Mouse (Mus musculus): ENCODE measurements around the gene Tmem92. TPM values are rescaled to one million over a fixed set of nuclear protein-coding genes. Genes with fewer than 3 reads are reported as not detected.

The Tmem92 gene
- total RNA-seq, 2 experiments from 2014 or later: not detected

- no peak for DNase-seq
Measured at GRCm38 (mm10) chr11:94728545-94728944, 54.0 kb downstream of the Tmem92 start.

DNA sequence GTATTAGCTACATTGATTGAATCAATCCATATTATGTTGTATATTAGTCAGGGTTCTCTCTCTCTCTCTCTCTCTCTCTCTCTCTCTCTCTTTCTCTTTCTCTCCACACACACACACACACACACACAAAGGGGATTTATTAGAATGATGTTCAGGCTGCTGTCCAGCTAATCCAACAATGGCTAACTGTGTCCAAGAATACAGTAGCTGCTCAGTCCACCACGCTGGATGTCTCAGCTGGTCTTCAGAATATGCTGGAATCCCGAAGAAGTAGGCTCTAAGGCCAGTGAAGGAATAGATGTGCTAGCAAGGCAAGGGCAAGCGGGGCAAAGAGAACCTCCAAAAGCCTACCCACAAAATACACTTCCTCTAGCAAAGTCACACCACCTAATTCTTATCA lies 55.2 kb downstream of the Tmem92 start:
- no peak for DNase-seq

Other genes with a start within 250 kb of the Tmem92 start
- gene Rsad1, start 233.4 kb downstream of the Tmem92 start, total RNA-seq (2021): 1 to 10 TPM; 2.6 to 4.1 TPM
- 10 to 100 TPM in 1 of 2 experiments, 1 to 10 TPM in 1; 5.4 to 17.5 TPM for gene Chad, start 217.7 kb downstream of the Tmem92 start, total RNA-seq (2021)
- gene Acsf2, start 180.8 kb downstream of the Tmem92 start, total RNA-seq (2021): 1 to 10 TPM; 1.6 to 3.3 TPM
- 10 to 100 TPM; 32.5 to 34.9 TPM for gene Lrrc59, start 152.9 kb downstream of the Tmem92 start, total RNA-seq (2021)
- gene Mrpl27, start 128.9 kb downstream of the Tmem92 start, total RNA-seq (2021): 10 to 100 TPM; 52.9 to 56.8 TPM
- under 1 TPM in 1 of 2 experiments, not detected in 1; 0.48 TPM for gene Eme1, start 128.7 kb downstream of the Tmem92 start, total RNA-seq (2021)
- 1 to 10 TPM; 4.0 to 5.1 TPM for gene Xylt2, start 105.2 kb downstream of the Tmem92 start, total RNA-seq (2021)
- not detected for gene Gm11541, start 78.2 kb downstream of the Tmem92 start, total RNA-seq (2021)
- gene Cdc34b, start 40.9 kb downstream of the Tmem92 start, total RNA-seq (2021): 1 to 10 TPM in 1 of 2 experiments, under 1 TPM in 1; 0.67 to 1.1 TPM
- gene Col1a1, start 153.5 kb upstream of the Tmem92 start, total RNA-seq (2021): 1,000 to 10,000 TPM; 1,080 to 1,200 TPM
- gene Hils1, start 184.9 kb upstream of the Tmem92 start, total RNA-seq (2021): not detected
- 100 to 1,000 TPM; 255 to 276 TPM for gene Sgca, start 193.6 kb upstream of the Tmem92 start, total RNA-seq (2021)
- 10 to 100 TPM; 21.8 to 30.0 TPM for gene Ppp1r9b, start 208.3 kb upstream of the Tmem92 start, total RNA-seq (2021)
- under 1 TPM; 0.61 to 0.80 TPM for gene Samd14, start 227.2 kb upstream of the Tmem92 start, total RNA-seq (2021)

Measured in gastrocnemius, postnatal 25 days (tissue).